Mouse (Mus musculus) brain, embryonic 14.5 days (tissue): ENCODE measurements around the gene Tsc1.

Experiments used
- CTCF ChIP-seq: fragments of 200-500 bp; IDR thresholded peaks from 2 replicates; pipeline ENCODE4 v1.5.1; 2012; ENCODE audit warnings: inconsistent platforms, mild to moderate bottlenecking, moderate library complexity, borderline replicate concordance; ENCODE audit not compliant: insufficient read depth, insufficient read length; ENCODE audit errors: extremely low read depth
- POLR2A ChIP-seq: fragments of 200-500 bp; IDR thresholded peaks from 2 replicates; pipeline ENCODE4 v1.6.1; 2012; ENCODE audit warnings: mild to moderate bottlenecking, inconsistent platforms, borderline replicate concordance; ENCODE audit not compliant: poor library complexity, insufficient read depth, insufficient read length, severe bottlenecking; ENCODE audit errors: extremely low read depth

DNA sequence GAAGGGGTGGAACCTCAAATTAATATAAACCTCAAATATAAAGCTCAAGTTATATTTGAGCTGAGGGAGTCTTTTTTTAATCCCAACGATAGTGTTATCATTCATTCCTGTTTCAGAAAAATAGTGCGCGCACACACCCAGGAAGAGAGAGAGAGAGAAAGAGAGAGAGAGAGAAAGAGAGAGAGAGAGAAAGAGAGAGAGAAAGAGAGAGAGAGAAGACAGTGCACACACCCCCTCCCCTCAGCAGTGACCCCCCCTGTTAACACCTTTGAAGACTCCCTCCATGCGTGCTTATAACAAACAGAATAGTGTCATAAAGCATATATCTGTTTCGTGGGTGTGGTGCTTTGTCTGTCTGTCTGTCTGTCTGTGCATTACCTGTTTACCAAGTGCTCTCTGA, 37.5 kb upstream of the Tsc1 start:
- TF ChIP-seq CTCF (no peak), POLR2A (no peak)
